Mouse (Mus musculus): ENCODE measurements around the gene Capns2. TPM values are rescaled to one million over a fixed set of nuclear protein-coding genes. Genes with fewer than 3 reads are reported as not detected.
"Not testable (repeated sequence)": the region's sequence is repeated elsewhere in the genome, so short reads cannot be mapped to it uniquely, and the experiment has no call there.

Gene Capns2
- total and polyA plus RNA-seq, 3 experiments: not detected

DNA sequence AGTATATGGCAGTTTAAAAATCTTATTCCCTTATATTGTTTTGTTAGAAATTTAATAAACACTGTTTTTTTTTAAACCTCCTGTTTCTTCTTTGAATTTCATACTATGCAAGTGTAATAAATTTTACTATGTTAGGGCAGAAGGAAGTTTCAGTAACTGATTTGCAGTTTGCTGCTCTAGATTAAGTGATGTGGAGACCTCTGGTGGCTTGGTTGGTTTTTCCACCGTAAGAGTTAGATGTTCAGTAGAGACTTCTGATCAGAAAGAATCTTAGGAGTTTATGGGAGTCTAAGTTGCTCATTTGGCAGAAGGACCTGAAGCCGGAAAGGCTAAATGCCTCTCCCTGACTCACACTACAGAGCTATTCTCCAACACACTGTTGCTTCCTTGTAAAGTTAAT, 17.4 kb upstream of the Capns2 start:
- H3K36me3 ChIP-seq (ENCODE audit: control insufficient read depth, insufficient read depth, low read length): no peaks in the 10 kb centered on the region
- no peak overlapping the region for H3K9ac ChIP-seq (ENCODE audit: low read depth, low read length)
- no peak for DNase-seq
- H3K4me3 ChIP-seq: no peak overlapping the region
- intact Hi-C loops (cut with DNase I): loop anchor here (1.0 to 5.0 kb wide), 2 partner anchors 65 to 114 kb away; no protein-coding TSS in a partner anchor
- H3K4me1 ChIP-seq (ENCODE audit: control insufficient read depth, insufficient read depth, low read length): no peaks in the 10 kb centered on the region
- TF ChIP-seq CTCF (IDR thresholded peaks at IDR 0.05) (peak; percentile 68), POLR2A (IDR thresholded peaks at IDR 0.05; ENCODE audit: insufficient read depth, low read depth, low read length) (no peak), EP300 (IDR thresholded peaks at IDR 0.05; ENCODE audit: insufficient read depth, low read depth, low read length) (no peak)
- H3K27me3 ChIP-seq (ENCODE audit: control insufficient read depth, insufficient read depth, low read length): no peaks in the 10 kb centered on the region; the same call in 1 of the 2 replicates
- H3K79me2 ChIP-seq (replicated peaks; ENCODE audit: control insufficient read depth, insufficient read depth, low read length): no peaks in the 10 kb centered on the region
- H3K27ac ChIP-seq: no peak overlapping the region
- 47% methylated on average over 2 of the region's 2 CpGs for WGBS

DNA sequence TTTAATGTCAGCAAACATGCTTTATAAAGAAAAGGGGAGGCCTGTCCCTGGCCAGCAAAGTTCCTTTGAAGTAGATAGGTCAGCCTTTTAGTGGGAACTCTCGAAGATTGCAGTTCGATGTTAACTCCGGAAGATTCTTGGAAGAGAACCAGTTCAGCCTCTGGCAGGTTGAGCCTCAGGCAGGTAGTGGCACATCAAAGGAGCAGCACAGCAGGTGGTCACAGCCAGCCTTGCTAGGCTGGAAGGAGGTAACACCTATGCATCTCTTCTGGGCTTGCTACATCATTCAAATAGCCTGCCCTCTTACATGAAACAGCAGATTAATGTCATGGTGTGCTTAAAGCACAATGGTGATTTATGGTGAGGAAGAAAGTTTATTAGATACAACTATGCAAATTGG, 9.0 kb upstream of the Capns2 start:
- H3K9ac ChIP-seq (ENCODE audit: low read depth, low read length); H3K4me1 ChIP-seq (ENCODE audit: control insufficient read depth, insufficient read depth, low read length); H3K27me3 ChIP-seq (ENCODE audit: control insufficient read depth, insufficient read depth, low read length); intact Hi-C loops (cut with DNase I); H3K79me2 ChIP-seq (replicated peaks; ENCODE audit: control insufficient read depth, insufficient read depth, low read length); DNase-seq; H3K36me3 ChIP-seq (ENCODE audit: control insufficient read depth, insufficient read depth, low read length); H3K4me3 ChIP-seq; H3K27ac ChIP-seq: not testable (repeated sequence)
- 75% methylated on average over 3 of the region's 3 CpGs for WGBS

DNA sequence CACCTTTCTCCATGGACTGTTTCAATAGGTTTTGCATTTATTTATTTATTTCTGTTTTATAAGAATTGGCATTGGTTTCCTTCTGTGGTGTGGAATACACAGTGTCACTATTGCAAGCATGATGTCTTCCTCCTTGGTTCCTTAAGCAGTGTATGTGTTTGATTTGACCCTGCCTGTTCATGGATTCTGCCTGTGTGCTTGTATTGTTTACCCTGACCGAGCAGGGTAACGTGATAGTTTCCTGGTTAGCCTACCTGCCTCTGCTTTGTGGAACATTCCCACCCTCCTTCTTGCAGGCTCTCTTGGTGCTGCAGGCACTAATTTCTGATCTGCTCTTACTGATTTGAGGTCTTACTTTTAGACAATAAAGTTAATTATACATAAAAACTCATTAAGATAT, 7.3 kb upstream of the Capns2 start:
- DNase-seq: no peak
- Histone ChIP-seq H3K79me2 (replicated peaks; ENCODE audit: control insufficient read depth, insufficient read depth, low read length) (no peaks in the 10 kb centered on the region), H3K36me3 (ENCODE audit: control insufficient read depth, insufficient read depth, low read length) (no peaks in the 10 kb centered on the region), H3K4me1 (ENCODE audit: control insufficient read depth, insufficient read depth, low read length) (no peaks in the 10 kb centered on the region; the same call in 1 of the 2 replicates), H3K4me3 (no peak overlapping the region), H3K9ac (ENCODE audit: low read depth, low read length) (no peak overlapping the region), H3K27me3 (ENCODE audit: control insufficient read depth, insufficient read depth, low read length) (no peaks in the 10 kb centered on the region), H3K27ac (no peak overlapping the region)
- TF ChIP-seq EP300 (IDR thresholded peaks at IDR 0.05; ENCODE audit: insufficient read depth, low read depth, low read length) (no peak), POLR2A (IDR thresholded peaks at IDR 0.05; ENCODE audit: insufficient read depth, low read depth, low read length) (no peak), CTCF (IDR thresholded peaks at IDR 0.05) (no peak)
- WGBS: 91% methylated on average over 2 of the region's 2 CpGs
- intact Hi-C loops (cut with DNase I): no loop called here

DNA sequence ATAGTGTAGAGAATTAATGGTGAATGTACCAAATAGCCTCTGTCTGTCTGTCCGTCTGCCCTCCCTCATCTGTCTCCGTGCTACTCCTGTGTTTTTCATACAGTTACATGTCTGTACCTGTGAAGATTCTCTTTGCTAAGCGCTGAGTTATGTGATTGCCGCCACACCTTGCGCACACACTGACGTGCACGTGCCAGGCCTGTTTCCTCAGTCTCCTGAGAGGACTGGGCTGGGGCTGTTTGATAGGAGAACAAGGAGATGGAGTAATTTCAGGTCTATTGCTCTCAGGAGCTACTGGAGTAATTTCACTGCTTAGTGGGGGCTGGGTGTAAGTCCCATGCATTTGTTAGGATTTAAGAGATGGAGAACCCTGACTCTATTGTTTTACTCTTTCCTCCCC, 6.2 kb upstream of the Capns2 start:
- intact Hi-C loops (cut with DNase I): loop anchor here (5.0 kb wide), 1 partner anchor 102 kb away; no protein-coding TSS in a partner anchor
- no peaks in the 10 kb centered on the region; the same call in 1 of the 2 replicates for H3K4me1 ChIP-seq (ENCODE audit: control insufficient read depth, insufficient read depth, low read length)
- no peak for DNase-seq
- H3K36me3 ChIP-seq (ENCODE audit: control insufficient read depth, insufficient read depth, low read length): no peaks in the 10 kb centered on the region
- 93% methylated on average over 7 of the region's 7 CpGs for WGBS
- H3K27ac ChIP-seq: no peak overlapping the region
- H3K9ac ChIP-seq (ENCODE audit: low read depth, low read length): no peak overlapping the region
- H3K4me3 ChIP-seq: no peak overlapping the region
- no peaks in the 10 kb centered on the region for H3K79me2 ChIP-seq (replicated peaks; ENCODE audit: control insufficient read depth, insufficient read depth, low read length)
- H3K27me3 ChIP-seq (ENCODE audit: control insufficient read depth, insufficient read depth, low read length): no peaks in the 10 kb centered on the region
- TF ChIP-seq EP300 (IDR thresholded peaks at IDR 0.05; ENCODE audit: insufficient read depth, low read depth, low read length) (no peak), CTCF (IDR thresholded peaks at IDR 0.05) (no peak), POLR2A (IDR thresholded peaks at IDR 0.05; ENCODE audit: insufficient read depth, low read depth, low read length) (no peak)

- H3K4me1 ChIP-seq (ENCODE audit: control insufficient read depth, insufficient read depth, low read length): no peaks in the 10 kb centered on the region; the same call in 1 of the 2 replicates
- no peaks in the 10 kb centered on the region for H3K27me3 ChIP-seq (ENCODE audit: control insufficient read depth, insufficient read depth, low read length)
- TF ChIP-seq CTCF (IDR thresholded peaks at IDR 0.05) (no peak), EP300 (IDR thresholded peaks at IDR 0.05; ENCODE audit: insufficient read depth, low read depth, low read length) (no peak), POLR2A (IDR thresholded peaks at IDR 0.05; ENCODE audit: insufficient read depth, low read depth, low read length) (no peak)
- H3K4me3 ChIP-seq: no peak overlapping the region
- no peaks in the 10 kb centered on the region for H3K79me2 ChIP-seq (replicated peaks; ENCODE audit: control insufficient read depth, insufficient read depth, low read length)
- no peak for DNase-seq
- 54% methylated on average over 1 of the region's 1 CpGs for WGBS
- H3K27ac ChIP-seq: no peak overlapping the region
- intact Hi-C loops (cut with DNase I): loop anchor here (5.0 kb wide), 1 partner anchor 101 kb away; no protein-coding TSS in a partner anchor
- no peak overlapping the region for H3K9ac ChIP-seq (ENCODE audit: low read depth, low read length)
- no peaks in the 10 kb centered on the region for H3K36me3 ChIP-seq (ENCODE audit: control insufficient read depth, insufficient read depth, low read length)
These were observed 5.2 kb upstream of the Capns2 start for GRCm38 (mm10) chr8:92896056-92896455.

DNA sequence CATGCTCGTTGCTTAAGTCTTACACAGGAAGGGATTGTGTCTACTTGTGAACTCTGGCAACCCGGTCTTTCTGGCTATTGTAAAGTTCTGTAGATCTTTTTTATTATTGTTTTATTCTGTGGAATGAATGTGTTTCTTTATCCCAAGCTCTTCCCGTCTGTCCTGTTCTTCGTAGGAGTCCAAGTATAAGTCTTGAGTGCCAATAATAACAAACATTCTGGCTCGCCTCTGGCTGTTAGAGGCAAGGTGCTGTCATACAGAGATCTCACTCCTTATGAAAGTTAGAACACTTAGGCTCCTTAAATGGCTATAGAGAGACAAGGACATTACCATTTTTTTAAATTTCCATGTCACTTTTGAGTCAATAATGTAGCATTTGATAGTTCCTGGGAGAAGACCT, 4.6 kb upstream of the Capns2 start:
- intact Hi-C loops (cut with DNase I): loop anchor here (5.0 kb wide), 1 partner anchor 101 kb away; no protein-coding TSS in a partner anchor
- WGBS: 39% methylated on average over 5 of the region's 5 CpGs
- H3K27me3 ChIP-seq (ENCODE audit: control insufficient read depth, insufficient read depth, low read length): no peaks in the 10 kb centered on the region
- H3K4me1 ChIP-seq (ENCODE audit: control insufficient read depth, insufficient read depth, low read length): no peaks in the 10 kb centered on the region; the same call in 1 of the 2 replicates
- H3K27ac ChIP-seq: no peak overlapping the region
- H3K36me3 ChIP-seq (ENCODE audit: control insufficient read depth, insufficient read depth, low read length): no peaks in the 10 kb centered on the region
- H3K4me3 ChIP-seq: no peak overlapping the region
- H3K9ac ChIP-seq (ENCODE audit: low read depth, low read length): no peak overlapping the region
- DNase-seq: no peak
- TF ChIP-seq POLR2A (IDR thresholded peaks at IDR 0.05; ENCODE audit: insufficient read depth, low read depth, low read length): no peak
- no peak for TF ChIP-seq CTCF (IDR thresholded peaks at IDR 0.05)
- no peak for TF ChIP-seq EP300 (IDR thresholded peaks at IDR 0.05; ENCODE audit: insufficient read depth, low read depth, low read length)
- no peaks in the 10 kb centered on the region for H3K79me2 ChIP-seq (replicated peaks; ENCODE audit: control insufficient read depth, insufficient read depth, low read length)

All from heart, adult 2 months (tissue).